Mouse (Mus musculus): ENCODE results near the gene Isy1. TPM values are rescaled to one million over a fixed set of nuclear protein-coding genes. Genes with fewer than 3 reads are reported as not detected.

The Isy1 gene
- polyA plus RNA-seq (2016; fragmentation: Nextera tagmentation; extraction: Ambion mirVana), result 31.6 and 44.0 TPM in 2 replicates

- Histone ChIP-seq H3K27ac (peak within 1 kb of the TSS; percentile 95), H3K9me3 (no peaks in the 10 kb centered on the region), H3K36me3 (peaks cover 43% of the 10 kb centered on the region), H3K4me3 (peak within 1 kb of the TSS; percentile 90), H3K4me1 (0 out of 2 replicates have a peak, but pooled peaks cover 3% of the 10 kb centered on the region), H3K27me3 (ENCODE audit: insufficient read depth, poor library complexity, severe bottlenecking) (no peaks in the 10 kb centered on the region)
- DNase-seq (ENCODE audit: low spot score), result peak; percentile 98
- WGBS, result under 1% methylated on average over 46 of the region's 46 CpGs
Observed at GRCm38 (mm10) chr6:87838551-87839197, at the start of gene Isy1. Gene Isy1, minus strand, starts transcription at chr6:87838798.

GRCm38 (mm10) chr6:87887594-87888233 lies 49.1 kb upstream of the Isy1 start, which contains the start of gene Copg1:
Gene Copg1, plus strand, starts transcription at chr6:87887814.
- no peaks in the 10 kb centered on the region for H3K9me3 ChIP-seq
- no peaks in the 10 kb centered on the region for H3K27me3 ChIP-seq (ENCODE audit: insufficient read depth, poor library complexity, severe bottlenecking)
- H3K27ac ChIP-seq, result peak within 1 kb of the TSS; percentile 93
- H3K4me1 ChIP-seq, result peaks cover 7% of the 10 kb centered on the region
- H3K4me3 ChIP-seq, result peak within 1 kb of the TSS; percentile 69
- peak; percentile 100 for DNase-seq (ENCODE audit: low spot score)
- under 1% methylated on average over 31 of the region's 31 CpGs for WGBS
- H3K36me3 ChIP-seq, result peaks cover 40% of the 10 kb centered on the region

DNA sequence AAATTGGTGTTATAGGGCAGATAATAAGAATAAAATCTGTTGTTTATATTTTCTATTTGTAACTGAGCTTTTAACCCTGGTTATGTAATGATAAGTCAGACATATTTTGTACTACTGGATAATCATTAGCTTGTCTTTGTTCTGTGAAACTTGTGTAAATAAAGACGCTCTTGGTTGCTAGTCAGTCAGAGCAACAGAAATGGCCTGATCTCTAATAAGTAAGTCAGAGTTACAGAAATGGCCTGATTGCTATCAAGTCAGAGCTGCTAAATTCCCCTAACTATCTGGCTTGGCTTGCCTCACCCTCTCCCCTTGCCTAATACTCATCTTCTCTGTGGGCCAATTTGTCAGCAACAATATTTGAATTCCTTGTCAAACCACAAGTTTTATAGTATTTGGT lies 48.1 kb upstream of the Isy1 start:
- no peak for DNase-seq (ENCODE audit: low spot score)
- Histone ChIP-seq H3K27me3 (ENCODE audit: insufficient read depth, poor library complexity, severe bottlenecking) (no peaks in the 10 kb centered on the region), H3K9me3 (no peaks in the 10 kb centered on the region), H3K36me3 (peaks cover 30% of the 10 kb centered on the region), H3K4me3 (no peak overlapping the region), H3K4me1 (peaks cover 7% of the 10 kb centered on the region), H3K27ac (no peak overlapping the region)
- 95% methylated on average over 1 of the region's 1 CpGs for WGBS

- H3K27ac ChIP-seq, result no peak overlapping the region
- DNase-seq (ENCODE audit: low spot score), result no peak
- no peak overlapping the region for H3K4me3 ChIP-seq
- H3K36me3 ChIP-seq, result no peaks in the 10 kb centered on the region
- H3K27me3 ChIP-seq (ENCODE audit: insufficient read depth, poor library complexity, severe bottlenecking), result no peaks in the 10 kb centered on the region
- WGBS, result 68% methylated on average over 4 of the region's 4 CpGs
- no peaks in the 10 kb centered on the region for H3K4me1 ChIP-seq
- H3K9me3 ChIP-seq, result no peaks in the 10 kb centered on the region
Observed at GRCm38 (mm10) chr6:87882816-87883215, 44.2 kb upstream of the Isy1 start.

- Histone ChIP-seq H3K4me1 (no peaks in the 10 kb centered on the region), H3K36me3 (no peaks in the 10 kb centered on the region), H3K4me3 (no peak overlapping the region), H3K27me3 (ENCODE audit: insufficient read depth, poor library complexity, severe bottlenecking) (no peaks in the 10 kb centered on the region), H3K9me3 (no peaks in the 10 kb centered on the region), H3K27ac (no peak overlapping the region)
- DNase-seq (ENCODE audit: low spot score), result no peak
- 64% methylated on average over 3 of the region's 3 CpGs for WGBS
Observed at GRCm38 (mm10) chr6:87882221-87882620, 43.6 kb upstream of the Isy1 start.

DNA sequence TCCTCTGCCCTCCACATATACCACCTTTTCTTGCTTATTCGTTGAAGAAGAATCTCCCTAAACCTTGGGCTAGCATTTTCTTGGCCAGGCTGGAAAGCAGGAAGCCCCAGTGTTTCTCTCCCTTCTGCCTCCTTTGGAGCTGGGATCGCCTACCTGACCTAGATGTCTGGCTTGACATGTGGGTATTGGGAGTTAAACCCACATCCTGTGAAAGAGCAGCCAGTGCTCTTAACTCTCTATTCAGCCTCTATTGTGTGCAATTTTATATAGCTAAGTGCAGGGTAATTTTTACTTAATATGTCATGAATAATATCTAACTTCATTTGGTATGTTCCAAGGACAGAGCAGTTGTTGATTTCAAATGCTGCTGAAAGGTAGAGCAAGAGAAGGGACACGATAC lies 41.0 kb upstream of the Isy1 start:
- H3K27ac ChIP-seq, result no peak overlapping the region
- H3K27me3 ChIP-seq (ENCODE audit: insufficient read depth, poor library complexity, severe bottlenecking), result no peaks in the 10 kb centered on the region
- no peak overlapping the region for H3K4me3 ChIP-seq
- no peak for DNase-seq (ENCODE audit: low spot score)
- no peaks in the 10 kb centered on the region for H3K36me3 ChIP-seq
- H3K9me3 ChIP-seq, result no peaks in the 10 kb centered on the region
- no peaks in the 10 kb centered on the region for H3K4me1 ChIP-seq
- WGBS, result 63% methylated on average over 3 of the region's 3 CpGs

DNA sequence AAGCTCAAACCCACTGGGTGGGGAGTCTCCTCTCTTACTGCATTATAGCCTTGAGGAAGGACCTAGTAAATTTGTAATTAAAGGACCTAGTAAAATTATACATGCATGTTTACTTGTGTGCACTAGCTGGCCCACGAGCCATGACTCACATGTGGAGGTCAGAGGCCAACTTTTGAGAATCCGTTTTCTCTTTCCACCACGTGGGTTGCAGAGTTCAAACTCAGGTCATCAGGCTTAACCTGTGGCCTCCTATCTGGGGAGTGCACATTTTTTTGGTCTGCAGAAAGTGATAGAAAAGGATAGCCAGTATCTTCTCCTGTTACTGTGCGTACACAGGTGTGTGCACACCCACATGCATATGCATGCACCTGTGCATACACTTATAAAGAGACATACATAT lies 40.4 kb upstream of the Isy1 start:
- no peaks in the 10 kb centered on the region for H3K4me1 ChIP-seq
- no peak overlapping the region for H3K27ac ChIP-seq
- no peak for DNase-seq (ENCODE audit: low spot score)
- no peaks in the 10 kb centered on the region for H3K9me3 ChIP-seq
- no peaks in the 10 kb centered on the region for H3K36me3 ChIP-seq
- no peaks in the 10 kb centered on the region for H3K27me3 ChIP-seq (ENCODE audit: insufficient read depth, poor library complexity, severe bottlenecking)
- 44% methylated on average over 4 of the region's 4 CpGs for WGBS
- H3K4me3 ChIP-seq, result no peak overlapping the region

DNA sequence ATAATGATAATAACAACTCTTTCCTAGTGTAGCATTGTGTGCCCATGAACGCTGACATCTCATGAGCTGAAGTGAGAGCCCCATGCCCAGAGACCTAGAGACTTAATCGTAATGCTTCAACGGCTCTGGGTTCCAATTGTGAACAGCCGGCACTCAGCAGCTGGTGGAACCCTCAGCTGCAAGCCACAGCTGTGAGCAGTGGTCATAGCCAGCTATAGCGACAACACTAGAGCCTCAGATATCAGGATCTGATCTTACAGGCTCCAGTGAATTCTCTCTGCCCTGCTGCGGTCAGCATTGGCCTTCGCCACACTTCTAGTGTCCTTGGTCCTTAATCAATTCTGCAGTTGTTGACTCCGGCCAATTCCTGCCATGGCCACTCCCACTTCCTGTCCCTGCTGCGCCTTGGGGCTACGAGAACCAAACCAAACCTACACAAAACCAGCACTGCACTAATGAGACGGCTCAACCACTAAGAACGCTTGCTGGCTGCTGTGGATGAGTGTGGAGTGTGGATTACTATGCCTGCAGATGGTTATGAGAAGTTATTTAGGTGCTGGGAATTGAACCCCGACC lies 37.6 kb upstream of the Isy1 start:
- no peaks in the 10 kb centered on the region for H3K36me3 ChIP-seq
- no peaks in the 10 kb centered on the region for H3K9me3 ChIP-seq
- DNase-seq (ENCODE audit: low spot score), result no peak
- 67% methylated on average over 13 of the region's 13 CpGs for WGBS
- H3K4me1 ChIP-seq, result peaks cover 6% of the 10 kb centered on the region; the same call in 1 of the 2 replicates
- no peak overlapping the region for H3K4me3 ChIP-seq
- no peaks in the 10 kb centered on the region for H3K27me3 ChIP-seq (ENCODE audit: insufficient read depth, poor library complexity, severe bottlenecking)
- peak overlapping the region; percentile 49; the same call in 1 of the 2 replicates for H3K27ac ChIP-seq

DNA sequence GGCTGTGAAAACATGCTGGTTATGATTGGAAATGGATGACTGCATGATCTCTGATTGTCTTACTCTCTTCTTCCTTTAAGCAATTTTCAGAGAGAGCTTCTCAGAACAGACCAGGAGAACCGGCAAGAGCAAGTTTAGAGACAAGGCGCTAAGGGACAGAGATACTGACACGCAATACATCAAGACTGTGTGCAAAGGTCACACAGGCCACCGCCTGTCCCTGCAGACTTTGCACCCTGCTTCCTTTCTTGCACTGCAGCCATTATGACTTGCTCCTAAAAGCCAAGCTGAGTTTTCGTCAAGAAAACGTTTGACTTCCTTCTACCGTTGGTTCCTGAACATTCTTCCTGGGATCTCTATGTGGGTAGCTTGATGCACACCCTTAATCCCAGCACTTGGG lies 37.0 kb upstream of the Isy1 start:
- H3K4me1 ChIP-seq, result peaks cover 6% of the 10 kb centered on the region; the same call in 1 of the 2 replicates
- H3K36me3 ChIP-seq, result no peaks in the 10 kb centered on the region
- H3K27me3 ChIP-seq (ENCODE audit: insufficient read depth, poor library complexity, severe bottlenecking), result no peaks in the 10 kb centered on the region
- H3K27ac ChIP-seq, result no peak overlapping the region
- no peak for DNase-seq (ENCODE audit: low spot score)
- no peak overlapping the region for H3K4me3 ChIP-seq
- H3K9me3 ChIP-seq, result no peaks in the 10 kb centered on the region
- 86% methylated on average over 7 of the region's 7 CpGs for WGBS

GRCm38 (mm10) chr6:87875083-87875482 lies 36.5 kb upstream of the Isy1 start:
- Histone ChIP-seq H3K27ac (no peak overlapping the region), H3K36me3 (no peaks in the 10 kb centered on the region), H3K4me1 (peaks cover 6% of the 10 kb centered on the region; the same call in 1 of the 2 replicates), H3K4me3 (no peak overlapping the region), H3K9me3 (no peaks in the 10 kb centered on the region), H3K27me3 (ENCODE audit: insufficient read depth, poor library complexity, severe bottlenecking) (no peaks in the 10 kb centered on the region)
- no peak for DNase-seq (ENCODE audit: low spot score)
- 64% methylated on average over 1 of the region's 1 CpGs for WGBS

GRCm38 (mm10) chr6:87873963-87874362 lies 35.4 kb upstream of the Isy1 start:
- Histone ChIP-seq H3K9me3 (no peaks in the 10 kb centered on the region), H3K36me3 (no peaks in the 10 kb centered on the region), H3K27ac (no peak overlapping the region), H3K4me3 (no peak overlapping the region), H3K27me3 (ENCODE audit: insufficient read depth, poor library complexity, severe bottlenecking) (no peaks in the 10 kb centered on the region), H3K4me1 (peaks cover 8% of the 10 kb centered on the region)
- DNase-seq (ENCODE audit: low spot score), result no peak
- 85% methylated on average over 2 of the region's 2 CpGs for WGBS

DNA sequence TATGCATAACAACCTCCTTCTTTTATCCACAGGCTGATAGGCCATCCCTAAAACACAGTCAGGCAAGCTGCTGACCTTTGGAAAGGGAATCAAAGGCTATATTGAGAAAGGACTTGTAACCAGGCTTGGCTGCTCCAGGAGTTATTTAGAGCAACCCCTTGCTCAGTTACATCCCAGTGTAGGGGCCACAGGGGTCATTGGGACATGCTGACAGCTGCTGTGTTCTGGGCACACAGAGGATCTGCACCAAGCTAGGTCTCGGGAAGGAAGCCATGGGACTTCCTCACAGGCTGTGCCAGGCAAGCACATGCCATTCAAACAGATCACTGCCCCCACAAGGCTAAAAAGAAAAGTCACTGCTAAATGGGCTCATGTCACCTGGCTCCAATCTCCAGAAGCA lies 34.5 kb upstream of the Isy1 start:
- H3K27ac ChIP-seq, result no peak overlapping the region
- H3K4me1 ChIP-seq, result peaks cover 11% of the 10 kb centered on the region
- DNase-seq (ENCODE audit: low spot score), result no peak
- no peaks in the 10 kb centered on the region for H3K36me3 ChIP-seq
- 40% methylated on average over 1 of the region's 1 CpGs for WGBS
- H3K9me3 ChIP-seq, result no peaks in the 10 kb centered on the region
- no peak overlapping the region for H3K4me3 ChIP-seq
- H3K27me3 ChIP-seq (ENCODE audit: insufficient read depth, poor library complexity, severe bottlenecking), result no peaks in the 10 kb centered on the region

GRCm38 (mm10) chr6:87871240-87871639 lies 32.6 kb upstream of the Isy1 start:
- Histone ChIP-seq H3K4me3 (no peak overlapping the region), H3K27me3 (ENCODE audit: insufficient read depth, poor library complexity, severe bottlenecking) (no peaks in the 10 kb centered on the region), H3K4me1 (peaks cover 11% of the 10 kb centered on the region), H3K9me3 (no peaks in the 10 kb centered on the region), H3K27ac (no peak overlapping the region), H3K36me3 (no peaks in the 10 kb centered on the region)
- WGBS, result 81% methylated on average over 7 of the region's 7 CpGs
- no peak for DNase-seq (ENCODE audit: low spot score)
